Mouse (Mus musculus): Measurements from ENCODE around the gene Gm11541.

The Gm11541 gene

DNA sequence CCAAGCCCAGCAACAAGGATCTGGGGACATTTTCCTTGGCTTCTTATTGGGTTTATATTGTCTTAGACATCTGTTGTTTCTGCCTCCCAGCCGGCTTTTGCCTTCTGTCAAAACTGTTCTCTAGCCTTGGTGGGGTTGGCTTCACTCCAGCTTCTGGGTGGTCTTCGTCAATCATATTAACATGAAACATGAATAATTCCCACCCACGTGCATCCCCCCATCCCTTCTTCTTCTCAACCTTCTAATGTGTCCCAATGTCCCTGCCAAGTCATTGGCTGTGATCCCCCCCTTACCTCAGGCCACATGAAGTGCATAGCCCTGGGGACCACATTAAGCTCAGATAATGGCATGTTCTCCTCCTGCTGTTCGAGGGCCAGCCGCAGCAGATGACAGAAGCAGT is at the start of gene Gm11541:
TSS of gene Gm11541 (minus strand) at position 28 of the 400 bp plus-strand sequence.
- DNase-seq (ENCODE audit: low spot score in 2 of 2) = no peak

DNA sequence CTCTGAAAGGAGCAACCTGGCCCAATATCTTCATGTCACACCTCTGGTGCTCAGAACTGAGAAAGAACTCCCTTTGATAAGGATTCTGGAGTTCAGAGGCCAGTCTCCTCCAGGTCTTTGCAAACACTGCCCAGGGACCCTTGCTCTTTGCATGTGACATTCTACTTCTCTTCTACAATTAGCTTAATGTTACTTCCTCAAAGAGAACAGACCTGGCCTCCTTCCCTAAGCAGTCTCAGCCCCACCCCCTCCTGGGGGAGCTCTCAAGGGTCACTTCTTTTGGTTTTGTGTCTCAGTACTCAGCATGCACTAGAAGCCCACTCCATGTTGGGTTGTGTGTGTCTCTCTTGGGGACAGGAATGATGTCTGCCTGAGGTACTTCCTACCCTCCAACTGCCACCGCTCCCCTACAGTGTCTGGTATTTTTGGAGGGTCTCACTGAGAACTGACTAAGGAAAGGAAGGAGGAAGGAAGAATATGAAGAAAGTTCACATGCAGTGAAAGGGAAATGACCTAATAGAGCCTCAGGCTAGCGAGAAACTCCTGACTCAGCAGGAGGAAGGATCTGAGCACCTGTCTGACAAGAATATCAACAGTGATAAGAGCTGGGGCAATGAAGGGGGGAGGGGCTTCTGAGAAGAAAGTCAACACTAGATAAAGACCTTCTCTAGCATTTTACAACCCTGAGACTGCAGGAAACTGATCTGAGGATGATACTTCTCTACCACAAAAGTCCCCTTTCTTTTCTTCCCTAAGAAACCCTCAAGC is 48.8 kb upstream of the Gm11541 start:
- no peak for DNase-seq (ENCODE audit: low spot score in 2 of 2)

DNA sequence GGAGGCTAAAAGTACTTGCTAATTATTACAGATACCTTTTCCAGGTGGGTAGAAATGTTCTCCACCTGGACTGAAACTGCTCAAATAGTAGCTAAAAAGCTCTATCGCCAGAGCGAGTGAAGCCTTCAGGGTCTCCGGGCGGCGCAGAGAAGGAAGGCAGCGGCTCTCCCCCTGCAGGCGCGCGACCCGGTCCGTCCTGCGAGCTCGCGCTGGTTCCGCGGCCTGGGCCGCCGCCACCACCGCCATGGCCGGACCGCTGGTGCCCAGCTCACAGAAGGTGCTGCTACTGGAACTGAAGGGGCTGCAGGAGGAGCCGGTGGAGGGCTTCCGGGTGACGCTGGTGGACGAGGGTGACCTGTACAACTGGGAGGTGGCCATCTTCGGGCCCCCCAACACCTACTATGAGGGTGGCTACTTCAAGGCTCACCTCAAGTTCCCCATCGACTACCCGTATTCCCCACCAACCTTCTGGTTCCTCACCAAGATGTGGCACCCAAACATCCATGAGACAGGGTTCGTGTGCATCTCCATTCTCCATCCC is 37.5 kb upstream of the Gm11541 start, which contains the start of gene Cdc34b:
TSS of gene Cdc34b (plus strand) at position 51 of the 541 bp plus-strand sequence.
- no peak for DNase-seq (ENCODE audit: low spot score in 2 of 2)

DNA sequence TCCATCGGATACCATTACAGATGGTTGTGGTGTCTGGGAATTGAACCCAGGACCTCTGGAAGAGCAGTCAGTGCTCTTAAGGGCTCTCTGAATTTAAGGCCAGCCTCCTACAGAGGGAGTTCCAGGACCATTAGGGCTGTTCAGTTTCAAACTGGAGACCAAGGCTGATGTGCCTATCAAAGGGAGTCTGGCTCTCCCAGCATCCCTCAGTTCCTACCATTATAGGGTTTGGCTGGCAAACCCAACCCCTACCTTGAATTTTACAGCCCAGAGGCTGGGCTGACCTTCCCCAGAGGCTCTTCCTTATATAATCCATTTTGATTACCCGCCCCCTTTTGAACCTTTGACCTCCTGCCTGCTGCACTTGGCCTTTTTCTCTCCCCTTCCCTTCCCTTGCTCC is 31.4 kb upstream of the Gm11541 start:
- DNase-seq (ENCODE audit: low spot score in 2 of 2) = no peak

DNA sequence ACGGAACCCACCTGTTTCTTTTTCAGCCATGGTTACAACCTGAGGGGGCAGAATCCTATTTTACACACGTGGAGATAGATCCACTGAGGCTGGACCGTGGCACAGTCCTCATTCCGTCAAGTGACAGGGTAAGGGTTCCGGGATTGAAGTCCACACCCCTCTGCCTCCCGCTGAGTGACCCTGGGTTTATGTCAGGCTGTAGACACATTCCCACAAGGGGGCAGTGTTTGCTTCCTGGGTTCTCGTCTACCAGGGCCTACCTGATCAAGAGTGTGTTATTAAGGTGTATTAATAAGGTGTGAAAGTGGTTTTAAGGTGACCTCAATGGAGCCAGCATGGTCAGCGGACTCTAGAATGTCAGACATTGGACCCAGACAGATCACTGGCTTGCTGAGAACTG is 28.5 kb upstream of the Gm11541 start:
- peak in 1 of 2 experiments; percentile 57 for DNase-seq (ENCODE audit: low spot score in 2 of 2)

DNA sequence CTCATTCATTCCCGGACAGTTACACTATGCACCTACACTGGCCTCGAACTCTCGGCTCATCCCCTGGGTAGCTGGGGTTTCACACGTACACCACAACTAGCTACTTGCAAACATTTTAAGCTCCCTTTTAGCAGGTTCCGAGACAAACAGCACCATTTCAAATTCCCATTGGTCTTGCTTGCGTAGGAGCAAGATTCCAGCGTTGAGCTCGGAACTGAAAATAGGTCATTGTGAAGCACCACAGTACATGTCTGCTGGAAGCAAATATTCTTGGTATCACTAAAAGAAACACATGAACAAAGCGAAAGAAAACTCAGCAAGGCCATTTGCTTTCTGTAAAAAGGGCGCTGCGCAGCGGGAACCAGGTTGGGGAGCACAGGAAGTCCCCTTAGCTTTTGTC is 26.9 kb upstream of the Gm11541 start:
- DNase-seq (ENCODE audit: low spot score in 2 of 2) = no peak

DNA sequence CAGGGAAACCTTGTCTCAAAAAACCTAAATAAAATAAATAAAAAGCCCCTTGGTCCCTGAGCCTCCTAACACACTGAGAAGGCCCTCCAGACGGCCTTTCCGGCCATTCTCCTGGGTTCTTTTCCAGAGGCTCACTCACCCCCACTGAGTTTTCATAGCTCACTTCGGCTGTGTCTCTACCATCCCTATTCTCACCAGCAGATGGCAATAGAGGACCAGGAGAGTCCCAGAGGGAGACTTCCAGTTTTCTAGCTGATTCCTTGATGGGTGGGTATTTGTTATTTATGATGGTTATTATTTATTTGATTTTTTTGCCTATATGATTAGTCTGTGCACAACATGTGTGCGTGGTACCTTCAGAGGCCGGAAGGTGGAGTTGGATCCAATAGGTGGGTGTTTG is 26.0 kb upstream of the Gm11541 start:
- peak; percentile 37 to 78 for DNase-seq (ENCODE audit: low spot score in 2 of 2)

DNA sequence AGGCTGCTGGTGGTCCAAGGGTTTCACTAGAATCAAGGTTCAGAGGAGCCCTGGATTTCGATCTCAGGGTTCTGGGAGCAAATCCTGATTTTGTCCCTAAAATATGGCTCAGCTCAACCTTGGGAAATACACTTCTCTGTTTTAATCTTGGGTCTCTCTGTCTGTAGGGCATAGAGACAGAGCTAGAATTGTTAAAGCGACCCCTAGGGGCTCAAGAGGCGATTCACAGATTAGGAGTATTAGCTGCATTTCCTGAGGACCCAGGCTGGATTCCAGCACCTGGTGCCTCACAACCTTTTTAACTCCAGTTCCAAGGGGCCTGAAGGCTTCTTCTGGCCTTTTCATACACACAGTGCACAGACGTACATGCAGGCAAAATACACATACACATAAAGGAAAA is 25.3 kb upstream of the Gm11541 start:
- DNase-seq (ENCODE audit: low spot score in 2 of 2) = no peak

DNA sequence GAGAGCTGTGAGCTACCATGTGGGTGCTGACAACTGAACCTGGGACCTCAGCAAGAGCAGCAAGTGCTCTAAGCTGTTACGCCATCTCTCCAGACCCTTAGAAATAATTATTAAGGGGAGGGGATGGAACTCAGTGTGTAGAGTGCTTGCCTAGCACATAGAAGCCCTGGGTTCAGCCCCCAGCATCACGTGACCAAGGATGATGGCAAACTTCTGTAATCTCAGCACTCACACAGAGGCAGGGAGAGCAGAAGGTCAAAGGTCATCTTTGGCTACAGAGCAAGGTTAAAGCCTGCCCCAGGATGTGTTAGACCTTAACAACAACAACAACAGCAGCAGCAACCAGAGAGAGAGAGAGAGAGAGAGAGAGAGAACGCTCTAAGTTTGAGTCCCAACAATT is 24.2 kb upstream of the Gm11541 start:
- no peak for DNase-seq (ENCODE audit: low spot score in 2 of 2)

DNA sequence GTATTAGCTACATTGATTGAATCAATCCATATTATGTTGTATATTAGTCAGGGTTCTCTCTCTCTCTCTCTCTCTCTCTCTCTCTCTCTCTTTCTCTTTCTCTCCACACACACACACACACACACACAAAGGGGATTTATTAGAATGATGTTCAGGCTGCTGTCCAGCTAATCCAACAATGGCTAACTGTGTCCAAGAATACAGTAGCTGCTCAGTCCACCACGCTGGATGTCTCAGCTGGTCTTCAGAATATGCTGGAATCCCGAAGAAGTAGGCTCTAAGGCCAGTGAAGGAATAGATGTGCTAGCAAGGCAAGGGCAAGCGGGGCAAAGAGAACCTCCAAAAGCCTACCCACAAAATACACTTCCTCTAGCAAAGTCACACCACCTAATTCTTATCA is 23.0 kb upstream of the Gm11541 start:
- DNase-seq (ENCODE audit: low spot score in 2 of 2) = no peak

DNA sequence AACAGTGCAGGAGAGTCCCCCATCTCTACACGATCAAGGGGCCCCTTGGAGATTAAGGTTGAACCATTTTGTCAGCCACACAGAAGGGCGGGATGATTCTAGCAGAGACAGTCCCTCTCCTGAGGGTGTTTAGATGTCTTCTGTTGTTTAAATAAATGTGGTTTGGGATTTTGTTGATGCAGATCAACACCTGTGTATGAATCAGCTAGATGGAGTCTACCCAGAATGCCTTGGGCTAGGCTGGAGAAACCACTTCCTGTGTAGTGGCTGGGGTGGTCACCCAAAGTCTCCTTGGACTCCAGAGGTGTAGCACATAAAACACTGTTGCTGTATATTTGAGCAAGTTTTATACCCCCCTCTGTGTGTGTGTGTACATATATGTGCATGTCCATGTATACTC is 14.9 kb upstream of the Gm11541 start:
- DNase-seq (ENCODE audit: low spot score in 2 of 2) = peak; percentile 30 to 38

DNA sequence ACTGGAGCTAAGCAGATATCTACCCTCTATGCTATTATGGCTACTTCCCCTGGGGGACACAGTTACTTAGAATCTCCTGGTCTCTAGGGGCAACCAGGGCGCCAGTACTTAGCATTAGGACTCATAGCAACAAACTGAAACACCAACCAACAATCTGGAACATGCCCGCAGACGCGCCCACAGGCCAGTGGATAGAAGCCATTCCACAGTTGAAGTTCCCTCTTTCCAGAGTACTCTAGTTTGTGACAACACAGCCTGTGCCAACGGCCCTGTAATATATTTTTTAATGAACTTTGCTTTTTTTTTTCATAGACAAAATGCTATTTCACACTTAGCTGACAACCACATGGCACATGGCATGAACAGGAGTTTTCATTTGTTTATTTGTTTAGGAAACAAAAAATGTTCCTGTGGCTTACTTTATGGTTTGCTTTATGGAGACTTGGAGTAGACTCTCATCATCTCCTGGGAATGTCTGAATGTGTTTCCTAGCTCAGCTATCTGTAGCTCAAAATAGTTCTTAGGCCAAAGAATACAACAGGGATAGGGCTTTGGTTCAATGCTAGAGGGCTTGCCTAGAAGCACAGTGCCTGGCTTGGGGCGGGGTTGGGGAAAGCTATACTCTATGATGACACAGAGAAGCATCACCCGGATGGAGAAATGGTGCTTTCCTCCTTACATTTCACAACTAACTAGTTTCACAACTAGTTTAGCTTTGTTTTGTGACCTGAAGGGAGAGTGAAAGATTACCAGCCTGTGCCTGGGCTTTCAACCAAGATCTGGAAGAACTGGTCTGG is 14.0 kb upstream of the Gm11541 start:
- no peak for DNase-seq (ENCODE audit: low spot score in 2 of 2)

DNA sequence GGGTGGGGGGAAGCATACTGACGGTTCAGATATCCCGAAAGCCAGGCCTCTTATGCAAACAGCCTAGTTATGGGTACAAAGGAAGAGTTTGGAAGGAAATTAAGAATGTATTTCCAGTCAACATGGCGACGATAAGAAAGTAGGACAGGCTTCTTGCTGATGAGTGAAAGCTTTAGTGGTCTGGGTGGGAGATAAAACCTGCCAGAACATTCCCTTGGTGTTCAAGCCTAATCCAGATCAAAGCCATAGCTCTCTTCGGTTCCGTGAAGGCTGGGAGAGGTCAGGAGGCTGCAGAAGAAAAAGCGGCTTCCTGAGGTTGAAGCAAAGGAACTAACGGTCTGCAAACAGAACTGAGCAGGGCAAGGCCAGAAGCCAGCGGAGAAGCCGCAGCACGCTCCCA is 12.9 kb upstream of the Gm11541 start:
- DNase-seq (ENCODE audit: low spot score in 2 of 2) = no peak

DNA sequence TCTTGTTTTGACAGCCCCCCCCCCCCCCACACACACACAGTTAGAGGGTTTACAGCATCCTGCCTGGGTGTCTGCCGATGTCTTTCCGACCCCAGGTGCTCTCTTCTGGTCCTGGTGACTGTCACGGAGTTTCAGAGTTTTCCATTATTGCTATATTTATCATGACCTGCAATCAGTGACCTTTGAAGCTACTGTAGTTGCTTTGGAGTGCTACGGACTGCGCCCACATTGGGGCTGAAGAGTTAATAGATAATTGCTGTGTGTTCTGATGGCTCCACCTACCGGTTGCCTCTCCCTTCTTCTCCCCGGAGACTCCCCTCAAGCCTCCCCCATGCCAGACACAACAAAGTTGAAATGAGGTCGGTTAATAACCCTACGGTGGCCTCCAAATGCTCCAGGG is 12.5 kb upstream of the Gm11541 start:
- DNase-seq (ENCODE audit: low spot score in 2 of 2) = peak; percentile 20 to 50

DNA sequence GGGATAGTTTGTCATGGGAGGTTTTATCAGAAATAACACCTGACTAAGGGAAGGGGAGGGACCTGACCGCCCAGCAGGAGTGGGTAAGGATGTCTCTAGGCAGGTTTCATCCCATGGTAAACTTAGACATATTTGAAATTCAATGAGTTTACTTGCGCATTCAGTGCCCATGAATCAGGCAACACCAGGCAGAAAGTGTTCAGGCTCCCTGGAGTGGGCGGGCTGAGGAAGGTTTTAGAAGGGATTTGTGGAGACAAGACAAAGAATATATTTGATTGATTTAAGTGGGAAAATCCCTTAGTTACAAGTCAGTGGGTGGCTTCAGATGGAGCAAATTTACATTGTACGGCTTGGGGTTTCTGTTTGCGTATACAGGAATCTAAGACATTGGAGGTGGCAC is 11.3 kb upstream of the Gm11541 start:
- DNase-seq (ENCODE audit: low spot score in 2 of 2) = no peak

DNA sequence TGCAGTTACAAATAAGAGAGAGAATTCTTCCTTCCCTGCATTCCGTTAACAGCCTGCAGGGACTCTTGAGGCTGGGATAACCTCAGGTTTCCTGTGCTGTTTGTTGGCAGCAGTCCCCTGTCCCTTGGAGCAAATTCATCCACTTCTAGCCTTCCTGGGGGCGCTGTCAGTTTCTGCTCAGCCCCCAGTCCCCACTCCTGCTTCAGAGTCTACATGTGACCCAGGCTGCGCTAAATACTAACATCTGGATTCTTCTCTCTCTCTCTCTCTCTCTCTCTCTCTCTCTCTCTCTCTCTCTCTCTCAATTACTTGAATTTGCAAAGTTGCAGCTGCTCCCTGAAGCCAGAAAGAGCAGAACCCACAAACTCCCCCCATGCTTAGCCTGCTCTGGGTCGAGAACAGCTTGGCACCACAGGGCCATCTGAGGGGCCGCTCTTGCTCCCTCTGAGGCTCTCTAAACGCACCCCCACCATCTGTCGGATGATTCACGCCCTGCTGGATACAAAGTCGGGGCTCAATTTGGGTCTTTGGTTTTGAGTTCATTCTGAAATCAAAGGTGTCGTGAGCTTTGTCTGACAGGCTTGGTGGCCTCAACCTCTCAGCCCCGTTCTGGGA is 9.1 kb upstream of the Gm11541 start:
- no peak for DNase-seq (ENCODE audit: low spot score in 2 of 2)

DNA sequence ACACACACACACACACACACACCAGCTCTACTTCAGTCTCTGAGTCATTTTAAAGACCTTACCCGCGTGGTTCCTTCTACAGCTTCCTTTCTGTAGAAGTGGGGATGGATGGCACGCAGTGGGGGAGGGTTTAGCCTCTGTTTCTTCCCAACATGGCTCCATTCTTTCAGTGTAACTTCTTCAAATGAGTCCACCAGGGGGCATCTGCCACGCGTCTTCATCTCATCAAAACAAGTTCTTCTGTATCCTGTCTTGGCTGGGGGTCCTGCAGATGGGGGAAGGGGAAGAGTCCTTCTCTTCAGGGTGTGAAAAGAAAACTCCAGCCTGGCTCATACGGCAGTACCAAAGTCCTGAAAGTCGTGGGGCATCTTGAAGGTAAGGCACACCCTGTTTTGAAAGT is 279 bp downstream of the Gm11541 start:
- peak in 1 of 2 experiments; percentile 43 for DNase-seq (ENCODE audit: low spot score in 2 of 2)

DNA sequence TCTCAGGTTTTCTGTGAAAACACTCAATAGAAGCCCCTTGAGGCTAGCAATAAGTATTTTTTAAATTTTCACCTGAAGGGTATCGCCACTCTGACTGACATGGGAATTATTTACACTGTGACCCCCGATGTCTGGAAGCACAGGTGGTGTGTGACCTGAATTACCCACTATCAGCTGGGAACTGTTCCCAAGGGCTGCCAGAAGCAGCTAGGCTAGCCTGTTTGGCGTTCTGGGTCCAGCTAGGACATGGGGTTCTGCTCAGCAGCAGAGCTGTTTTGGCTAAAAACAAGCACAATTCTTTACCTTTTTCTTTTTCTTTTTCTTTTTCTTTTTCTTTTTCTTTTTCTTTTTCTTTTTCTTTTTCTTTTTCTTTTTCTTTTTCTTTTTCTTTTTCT is 2.1 kb downstream of the Gm11541 start:
- DNase-seq (ENCODE audit: low spot score in 2 of 2) = no peak

DNA sequence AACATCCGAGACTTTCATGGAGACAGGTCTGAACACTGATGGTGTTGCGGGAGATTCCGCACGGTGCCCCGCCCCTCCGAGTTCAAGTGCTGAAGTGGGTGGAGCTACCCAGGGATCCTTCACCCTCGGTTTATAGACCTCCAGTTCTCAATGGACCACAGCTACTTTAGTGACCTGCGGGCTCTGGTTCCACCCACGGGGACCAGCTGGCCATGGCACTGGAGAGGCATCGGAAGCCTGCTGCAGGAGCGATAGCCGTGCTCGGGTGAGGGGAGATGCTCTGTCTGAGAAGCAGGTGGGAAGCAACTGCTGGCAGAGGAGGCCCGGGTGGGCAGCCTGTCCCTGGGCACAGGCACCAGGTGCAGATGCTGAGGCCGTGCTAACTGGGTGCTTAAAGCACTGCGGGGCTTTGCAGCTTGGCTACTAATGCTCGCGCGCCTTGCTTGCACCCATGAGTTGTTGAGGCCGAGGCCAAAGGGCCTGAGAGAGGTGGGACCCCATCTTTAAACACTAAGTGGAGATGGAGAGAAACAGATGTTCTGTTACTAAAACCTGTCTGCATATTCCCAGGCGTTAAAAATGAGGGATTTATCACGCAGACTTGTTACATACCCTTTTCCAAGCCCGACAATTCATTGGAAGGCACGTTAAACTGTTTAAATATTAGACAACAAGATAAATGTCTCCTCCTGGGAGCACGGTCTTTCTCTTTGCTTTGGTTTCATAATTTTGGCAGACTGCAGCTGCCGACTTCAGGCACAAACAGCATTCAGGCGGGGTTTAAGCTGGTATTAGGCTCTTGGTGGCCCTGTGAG is 2.7 kb downstream of the Gm11541 start:
- no peak for DNase-seq (ENCODE audit: low spot score in 2 of 2)

DNA sequence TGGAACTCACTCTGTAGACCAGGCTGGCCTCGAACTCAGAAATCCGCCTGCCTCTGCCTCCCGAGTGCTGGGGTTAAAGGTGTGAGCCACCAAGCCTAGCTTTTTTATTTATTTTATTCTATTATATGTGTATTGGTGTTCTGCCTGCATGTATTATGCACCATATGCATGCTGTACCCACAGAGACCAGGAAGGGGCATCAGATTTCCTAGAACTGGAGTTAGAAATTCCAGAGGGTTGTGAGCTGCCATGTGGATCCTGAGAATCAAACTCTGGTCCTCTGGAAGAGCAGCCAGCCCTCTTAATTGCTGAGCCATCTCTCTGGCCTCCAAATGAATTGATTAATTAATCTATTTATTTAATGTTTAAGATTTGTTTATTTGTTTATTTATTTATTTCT is 4.9 kb downstream of the Gm11541 start:
- no peak for DNase-seq (ENCODE audit: low spot score in 2 of 2)

DNA sequence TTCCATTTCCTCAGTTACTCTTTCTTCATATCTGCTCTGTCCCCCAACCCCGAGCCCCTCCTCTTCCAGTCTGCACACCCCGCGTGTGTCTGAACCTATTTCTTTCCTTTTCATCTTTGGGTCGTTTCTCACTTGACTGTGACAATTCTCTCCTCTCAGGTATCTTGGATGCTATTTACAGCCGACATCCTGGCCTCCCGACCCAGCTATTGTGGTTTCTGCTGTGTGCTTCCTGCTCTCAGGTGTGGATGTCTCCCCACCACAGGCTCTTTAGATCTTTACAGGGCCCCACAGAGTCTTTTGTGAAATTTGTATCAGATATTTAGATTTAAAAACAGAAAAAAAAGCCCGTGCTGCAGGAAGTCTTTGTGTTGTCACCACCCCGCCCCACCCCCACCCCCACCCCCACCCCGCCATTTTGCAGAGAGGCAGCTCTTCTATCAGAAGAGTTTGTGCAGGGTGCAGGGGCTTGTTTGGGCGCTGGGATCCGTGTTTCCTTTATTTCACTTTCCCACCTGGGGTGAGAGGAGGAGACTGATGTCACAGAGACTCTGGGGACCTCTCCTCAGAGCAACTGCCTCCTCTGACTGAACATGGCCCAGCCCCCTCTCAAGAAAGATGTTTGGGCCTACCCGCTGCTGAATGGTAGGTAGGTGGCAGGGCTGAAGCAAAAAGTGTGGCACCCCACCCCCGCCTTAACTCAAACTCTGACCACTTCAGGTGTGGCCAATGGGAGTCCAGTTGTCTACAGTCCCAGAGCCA is 6.4 kb downstream of the Gm11541 start:
- peak; percentile 65 to 70 for DNase-seq (ENCODE audit: low spot score in 2 of 2)
